Mouse (Mus musculus) mouse embryonic stem cell (cell line): ENCODE results near the gene Snu13.

Experiments
- in situ Hi-C, 2 experiments: fragments of 300-500 bp; cut with MboI; formaldehyde crosslinking; loops; 1 replicate in 1 of 2; 3 replicates in 1 of 2; pipeline ENCODE4 v1.14.3; 2019 to 2020; ENCODE audit warnings: low sequenced_read_pairs in 2 of 2, low pct_unique_long_range_greater_than_20kb in 1 of 2, mixed read lengths in 1 of 2; ENCODE audit not compliant: unreplicated experiment in 1 of 2

Snu13 gene

GRCm38 (mm10) chr15:82035904-82036689, 11.3 kb downstream of the Snu13 start:
- in situ Hi-C loops: no loop called here

DNA sequence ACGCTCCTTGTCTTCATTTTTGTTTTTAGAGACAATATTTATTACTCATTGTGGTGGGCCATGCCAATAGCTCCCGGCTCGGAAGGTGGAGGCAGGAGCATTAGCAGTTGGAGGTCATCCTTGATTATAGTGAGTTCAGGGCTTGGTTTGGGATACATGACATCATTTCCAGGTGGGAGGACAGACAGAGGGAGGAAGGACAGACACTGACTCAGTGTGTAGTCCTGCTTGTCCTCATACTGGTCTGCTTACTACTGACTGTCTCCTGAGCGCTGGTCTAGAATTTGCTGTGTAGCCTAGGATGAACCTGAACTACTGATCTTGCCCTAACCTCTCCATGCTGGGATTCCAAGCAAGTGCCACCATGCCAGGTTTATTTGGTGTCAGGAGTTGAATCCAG, 13.6 kb downstream of the Snu13 start, which contains the start of gene Desi1:
Gene Desi1 (minus strand): TSS at position 101 of the 400 bp plus-strand sequence.
- in situ Hi-C loops: no loop called here

- in situ Hi-C loops: no loop called here
Measured at GRCm38 (mm10) chr15:82032386-82032785, 15.0 kb downstream of the Snu13 start.

- in situ Hi-C loops: no loop called here
Measured at GRCm38 (mm10) chr15:82027726-82028125, 19.7 kb downstream of the Snu13 start.

DNA sequence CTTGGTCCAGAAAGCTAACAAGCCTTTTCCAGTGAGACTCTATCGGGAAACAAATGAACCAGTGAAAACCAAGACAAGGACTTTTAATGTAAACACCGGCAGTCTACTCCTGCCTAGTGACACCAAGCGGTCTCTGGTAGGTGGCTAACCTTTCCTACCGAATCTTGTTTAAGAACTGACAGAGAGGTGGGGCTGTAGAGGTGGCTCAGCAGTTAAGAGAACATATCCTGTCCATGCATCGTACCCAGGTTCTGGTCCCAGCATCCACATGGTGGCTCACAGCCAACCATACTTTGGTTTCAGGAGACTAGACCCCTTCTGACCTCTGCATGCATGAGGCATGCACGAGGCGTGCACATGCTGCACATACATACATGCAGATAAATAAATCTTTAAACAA, 20.1 kb downstream of the Snu13 start:
- in situ Hi-C loops: no loop called here

DNA sequence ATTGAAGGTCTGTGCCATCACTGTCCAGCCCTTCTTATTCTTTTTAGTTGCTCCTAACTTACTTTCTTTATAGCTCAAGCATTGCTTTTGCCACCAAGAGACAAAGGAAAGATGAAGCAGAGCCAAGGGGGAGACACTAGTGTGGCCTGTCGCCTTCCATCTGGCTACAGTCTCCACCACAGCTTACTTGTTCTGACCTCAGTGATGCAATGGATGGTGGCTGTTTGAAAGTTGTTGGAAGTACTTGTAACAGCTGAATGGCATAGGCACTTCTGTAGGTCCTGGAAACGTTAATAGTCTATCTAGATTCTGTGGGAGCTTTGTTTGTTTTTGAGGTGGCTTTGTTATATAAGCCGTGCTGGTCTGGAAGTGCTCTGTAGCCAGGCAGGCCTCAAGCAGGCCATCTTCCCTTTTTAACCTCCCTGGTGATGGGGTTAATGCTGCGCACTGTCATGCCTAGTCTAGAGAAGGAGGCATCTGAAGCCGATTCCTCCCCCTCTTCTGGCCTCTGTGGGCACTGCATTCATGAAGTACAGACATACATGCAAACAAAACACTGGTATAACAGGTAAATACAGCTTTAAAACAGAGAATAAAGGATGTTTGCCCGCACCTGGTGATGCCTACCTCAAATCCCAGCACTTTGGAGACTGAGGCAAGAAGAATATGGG, 23.3 kb downstream of the Snu13 start:
- in situ Hi-C loops: no loop called here

- in situ Hi-C loops: no loop called here
Measured at GRCm38 (mm10) chr15:82022535-82023088, 24.8 kb downstream of the Snu13 start.

GRCm38 (mm10) chr15:82019288-82019687, 28.1 kb downstream of the Snu13 start:
- in situ Hi-C loops: no loop called here

DNA sequence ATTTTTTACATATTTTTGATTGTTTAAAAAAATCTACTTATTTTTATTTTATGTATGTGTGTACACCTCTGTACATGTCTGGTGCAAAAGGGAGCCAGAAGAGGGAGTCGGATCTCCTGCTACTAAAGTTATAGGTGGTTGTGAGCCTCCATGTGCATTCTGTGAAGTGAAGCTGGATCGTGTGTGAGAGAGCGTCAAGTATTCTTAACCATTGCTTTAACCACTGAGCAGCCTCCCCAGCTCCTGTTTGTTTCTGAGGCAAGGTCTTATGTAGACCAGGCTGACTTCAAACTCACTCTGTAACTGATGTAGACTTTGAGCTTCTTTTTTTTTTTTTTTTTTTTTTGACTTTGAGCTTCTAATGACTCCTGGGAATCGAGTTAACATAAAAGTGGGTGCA, 29.9 kb downstream of the Snu13 start:
- in situ Hi-C loops: no loop called here

DNA sequence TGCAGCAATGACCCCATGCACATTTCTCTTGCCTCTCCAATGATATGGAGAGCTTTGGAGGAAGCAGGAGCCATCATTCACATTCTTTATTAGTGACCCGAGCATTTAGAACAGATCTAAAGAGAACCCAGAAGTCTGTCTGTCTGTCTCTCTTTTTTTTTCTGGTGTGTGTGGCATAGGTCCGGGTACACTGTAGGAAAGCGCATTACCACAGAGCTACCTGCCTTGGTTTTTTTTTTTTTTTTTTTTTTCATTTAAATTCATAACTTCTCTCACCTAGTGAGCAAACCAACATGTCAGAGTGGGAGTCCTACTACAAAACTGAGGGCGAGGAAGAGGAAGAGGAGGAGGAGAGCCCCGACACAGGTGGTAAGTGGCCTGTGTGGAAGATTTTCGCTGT, 30.6 kb downstream of the Snu13 start:
- in situ Hi-C loops: no loop called here

- in situ Hi-C loops: no loop called here
Measured at GRCm38 (mm10) chr15:82016101-82016808, 31.1 kb downstream of the Snu13 start.

DNA sequence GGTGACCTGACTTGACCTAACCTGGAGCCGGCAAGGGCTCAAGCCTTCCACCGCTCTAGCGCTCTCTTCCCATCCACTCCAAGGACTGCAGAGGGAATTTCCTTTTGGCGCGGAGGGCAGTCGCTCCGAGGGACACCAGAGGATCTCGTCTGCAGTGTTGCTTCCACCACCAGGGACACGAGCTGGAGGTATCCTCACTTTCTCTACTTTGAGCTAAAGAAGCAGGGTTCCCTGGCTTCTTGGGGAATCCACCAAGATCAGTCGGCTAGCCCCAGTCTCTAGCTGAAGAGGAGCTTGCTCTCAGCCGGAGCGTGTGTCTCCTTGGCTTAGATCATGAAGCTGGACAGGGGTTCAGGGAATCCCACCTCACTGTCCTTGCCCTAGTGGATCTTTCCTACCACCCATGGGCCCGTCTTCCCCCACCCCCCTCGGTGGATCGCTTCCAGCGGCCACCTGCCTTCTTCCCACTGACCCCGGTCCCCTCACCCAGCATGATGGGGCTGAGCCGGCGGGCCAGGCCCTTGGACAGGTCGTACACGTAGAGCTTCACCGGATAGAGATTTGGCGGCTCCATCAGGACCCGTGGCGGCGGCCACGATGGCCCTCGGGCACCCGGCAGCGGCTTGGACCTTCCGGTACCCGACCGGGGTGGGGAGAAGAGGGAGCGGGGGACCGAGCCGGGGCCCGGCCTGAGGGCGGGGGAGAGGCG, 31.9 kb downstream of the Snu13 start:
- in situ Hi-C loops: no loop called here

GRCm38 (mm10) chr15:82014745-82015391, 32.5 kb downstream of the Snu13 start:
- in situ Hi-C loops: no loop called here

DNA sequence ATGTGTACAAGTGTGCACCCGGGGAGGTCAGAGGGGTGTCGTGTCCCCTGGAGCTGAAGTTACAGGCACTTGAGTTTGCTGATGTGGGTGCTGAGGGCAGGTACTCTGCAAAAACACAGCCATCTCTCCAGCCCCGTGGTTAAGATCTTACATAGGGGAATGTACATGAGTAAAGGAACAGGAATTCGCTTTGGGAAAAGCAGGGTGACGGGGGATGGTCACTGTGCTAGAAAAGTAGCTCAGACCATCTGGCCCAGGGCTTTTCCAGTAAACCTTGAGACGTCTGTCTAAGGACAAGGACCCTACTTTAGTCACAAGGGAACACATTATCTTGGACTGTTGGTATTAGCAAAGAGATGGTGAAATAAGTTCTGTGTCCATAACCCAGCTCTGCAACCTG, 35.5 kb downstream of the Snu13 start:
- in situ Hi-C loops: no loop called here

DNA sequence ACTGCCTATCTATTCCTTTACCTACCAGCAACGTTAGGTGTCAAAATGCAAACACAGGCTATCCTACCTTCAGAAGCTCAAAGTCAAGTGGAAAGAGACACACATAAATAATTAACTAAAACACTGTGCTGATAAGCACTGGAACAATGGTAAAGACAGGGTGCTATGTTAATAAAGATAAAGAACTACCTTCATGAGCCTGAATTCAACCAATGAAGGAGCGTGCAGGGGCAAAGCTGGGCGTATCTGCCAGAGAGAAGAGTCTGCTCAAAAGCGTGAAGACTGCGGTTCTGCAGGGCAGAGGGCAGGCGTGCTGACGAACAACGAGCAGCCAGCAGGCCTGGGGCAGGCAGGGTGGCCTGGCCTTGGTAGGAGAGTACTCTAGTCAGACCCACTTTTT, 43.1 kb downstream of the Snu13 start:
- in situ Hi-C loops: no loop called here

GRCm38 (mm10) chr15:81993992-81994391, 53.4 kb downstream of the Snu13 start:
- in situ Hi-C loops: loop anchor here in 1 of 2 experiments (5.0 kb wide), 1 partner anchor 37 kb away; no protein-coding TSS in a partner anchor

- in situ Hi-C loops: loop anchor here in 1 of 2 experiments (5.0 kb wide), 1 partner anchor 33 kb away; no protein-coding TSS in a partner anchor
Measured at GRCm38 (mm10) chr15:81990549-81990948, 56.8 kb downstream of the Snu13 start.
